Mouse (Mus musculus): ENCODE measurements around the gene Tuba3a. TPM values are rescaled to one million over a fixed set of nuclear protein-coding genes. Genes with fewer than 3 reads are reported as not detected.

Tuba3a gene
- polyA plus RNA-seq, 1 experiment = 2.7 TPM

GRCm38 (mm10) chr6:125266091-125266490 is 19.8 kb downstream of the Tuba3a start:
- DNase-seq (ENCODE audit: low read depth) = no peak

- DNase-seq (ENCODE audit: low read depth) = no peak
Measured at GRCm38 (mm10) chr6:125265239-125265638, 20.6 kb downstream of the Tuba3a start.

GRCm38 (mm10) chr6:125264219-125264618 is 21.6 kb downstream of the Tuba3a start:
- DNase-seq (ENCODE audit: low read depth) = no peak

- no peak for DNase-seq (ENCODE audit: low read depth)
Measured at GRCm38 (mm10) chr6:125260006-125260555, 25.8 kb downstream of the Tuba3a start.

GRCm38 (mm10) chr6:125256222-125256966 is 29.4 kb downstream of the Tuba3a start:
- no peak for DNase-seq (ENCODE audit: low read depth)

GRCm38 (mm10) chr6:125255516-125256044 is 30.3 kb downstream of the Tuba3a start:
- DNase-seq (ENCODE audit: low read depth) = no peak

GRCm38 (mm10) chr6:125253863-125254715 is 31.8 kb downstream of the Tuba3a start:
- no peak for DNase-seq (ENCODE audit: low read depth)

GRCm38 (mm10) chr6:125252711-125253110 is 33.1 kb downstream of the Tuba3a start:
- no peak for DNase-seq (ENCODE audit: low read depth)

- DNase-seq (ENCODE audit: low read depth) = no peak
Measured at GRCm38 (mm10) chr6:125252285-125252684, 33.6 kb downstream of the Tuba3a start.

GRCm38 (mm10) chr6:125244551-125244950 is 41.3 kb downstream of the Tuba3a start:
- no peak for DNase-seq (ENCODE audit: low read depth)

GRCm38 (mm10) chr6:125241566-125241965 is 44.3 kb downstream of the Tuba3a start:
- no peak for DNase-seq (ENCODE audit: low read depth)

GRCm38 (mm10) chr6:125240617-125241016 is 45.2 kb downstream of the Tuba3a start:
- DNase-seq (ENCODE audit: low read depth) = no peak

GRCm38 (mm10) chr6:125239547-125239946 is 46.3 kb downstream of the Tuba3a start:
- no peak for DNase-seq (ENCODE audit: low read depth)

GRCm38 (mm10) chr6:125238396-125238795 is 47.4 kb downstream of the Tuba3a start:
- DNase-seq (ENCODE audit: low read depth) = no peak

GRCm38 (mm10) chr6:125237421-125237820 is 48.4 kb downstream of the Tuba3a start:
- DNase-seq (ENCODE audit: low read depth) = no peak

GRCm38 (mm10) chr6:125236782-125237181 is 49.1 kb downstream of the Tuba3a start, which contains the start of gene Cd27:
Cd27 (minus strand) TSS chr6:125237010.
- no peak for DNase-seq (ENCODE audit: low read depth)

GRCm38 (mm10) chr6:125236341-125236740 is 49.5 kb downstream of the Tuba3a start:
- no peak for DNase-seq (ENCODE audit: low read depth)

- no peak for DNase-seq (ENCODE audit: low read depth)
Measured at GRCm38 (mm10) chr6:125234520-125234828, 51.4 kb downstream of the Tuba3a start.

GRCm38 (mm10) chr6:125233816-125234519 is 51.9 kb downstream of the Tuba3a start:
- DNase-seq (ENCODE audit: low read depth) = no peak

- DNase-seq (ENCODE audit: low read depth) = no peak
Measured at GRCm38 (mm10) chr6:125232516-125232915, 53.3 kb downstream of the Tuba3a start.

- no peak for DNase-seq (ENCODE audit: low read depth)
Measured at GRCm38 (mm10) chr6:125232045-125232437, 53.8 kb downstream of the Tuba3a start.

All from gonadal fat pad, adult 2 months (tissue).